Mouse (Mus musculus): ENCODE data around the gene Steap3. TPM values are rescaled to one million over a fixed set of nuclear protein-coding genes. Genes with fewer than 3 reads are reported as not detected.

The Steap3 gene
- polyA plus RNA-seq, 1 experiment from 2014 or later = 14.6 TPM

DNA sequence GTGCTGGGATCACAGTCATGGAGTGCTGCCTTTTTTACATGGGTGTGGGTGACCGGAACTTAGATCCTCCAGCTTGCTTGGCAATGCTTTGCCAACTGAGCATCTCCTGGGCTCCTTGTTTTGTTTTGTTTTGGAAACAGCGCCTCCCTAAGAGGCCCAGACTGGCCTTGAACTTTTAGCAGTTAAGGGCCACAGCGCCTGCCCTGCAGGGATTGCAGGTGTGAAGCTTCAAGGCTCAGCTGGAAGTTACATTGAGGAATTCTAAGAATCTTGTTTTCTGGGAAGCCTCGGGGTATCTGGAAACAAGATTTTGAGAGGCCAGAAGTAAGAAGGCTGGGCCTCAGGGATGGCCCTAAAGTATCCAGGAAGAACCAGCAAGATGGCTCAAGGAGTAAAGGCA lies 6.0 kb downstream of the Steap3 start:
- Histone ChIP-seq H3K27ac (no peak overlapping the region), H3K4me1 (peaks cover 46% of the 10 kb centered on the region), H3K27me3 (ENCODE audit: insufficient read depth, poor library complexity, severe bottlenecking) (peaks cover 13% of the 10 kb centered on the region), H3K4me3 (no peak overlapping the region), H3K36me3 (no peaks in the 10 kb centered on the region), H3K9me3 (no peaks in the 10 kb centered on the region)
- 45% methylated on average over 4 of the region's 4 CpGs for WGBS
- no peak for DNase-seq (ENCODE audit: low spot score)

DNA sequence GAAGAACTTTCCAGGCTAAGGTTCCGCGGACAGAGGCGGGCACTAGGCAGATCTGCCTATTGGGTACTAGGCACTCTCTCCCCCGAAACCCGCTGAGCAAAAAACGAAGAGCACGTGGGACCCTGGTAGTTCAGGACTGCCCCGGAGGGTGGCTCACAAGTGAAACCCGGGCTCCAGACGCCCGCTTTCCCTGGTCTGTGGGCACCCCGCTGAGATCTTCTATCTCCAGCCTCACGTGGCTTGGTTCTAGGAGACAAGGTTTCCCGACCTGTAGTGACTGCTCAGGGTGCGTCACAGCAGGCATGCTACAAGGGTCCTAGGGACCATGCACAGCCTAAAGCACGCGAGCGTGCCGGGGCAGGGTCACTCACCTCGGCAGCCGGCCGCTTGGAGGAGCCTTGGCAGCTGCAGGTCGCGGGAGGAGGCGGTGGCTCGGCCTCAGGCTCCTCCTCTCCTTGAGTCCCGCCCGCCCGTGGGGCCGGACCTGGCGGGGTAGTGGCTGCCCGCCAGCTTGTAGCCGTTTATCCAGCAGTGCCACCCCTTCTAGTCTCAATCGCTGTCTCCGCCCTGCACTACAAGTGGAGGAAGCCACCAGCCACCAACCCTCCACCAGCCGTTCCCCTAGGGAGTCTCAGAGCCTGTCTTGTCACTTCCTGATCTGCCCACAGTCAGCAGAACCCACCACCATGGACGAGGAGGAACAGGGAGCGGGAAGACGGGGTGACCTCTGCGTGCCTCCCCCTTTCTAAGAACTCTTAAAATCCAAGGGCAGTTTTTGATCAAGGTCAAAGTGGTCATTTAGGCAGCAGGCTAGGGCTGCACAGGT lies 7.4 kb downstream of the Steap3 start:
- H3K27me3 ChIP-seq (ENCODE audit: insufficient read depth, poor library complexity, severe bottlenecking) = peaks cover 22% of the 10 kb centered on the region
- WGBS = 1% methylated on average over 40 of the region's 40 CpGs
- H3K27ac ChIP-seq = peak overlapping the region; percentile 85
- no peaks in the 10 kb centered on the region for H3K36me3 ChIP-seq
- no peaks in the 10 kb centered on the region for H3K9me3 ChIP-seq
- peak; percentile 95 for DNase-seq (ENCODE audit: low spot score)
- peak overlapping the region; percentile 70 for H3K4me3 ChIP-seq
- H3K4me1 ChIP-seq = peaks cover 46% of the 10 kb centered on the region

DNA sequence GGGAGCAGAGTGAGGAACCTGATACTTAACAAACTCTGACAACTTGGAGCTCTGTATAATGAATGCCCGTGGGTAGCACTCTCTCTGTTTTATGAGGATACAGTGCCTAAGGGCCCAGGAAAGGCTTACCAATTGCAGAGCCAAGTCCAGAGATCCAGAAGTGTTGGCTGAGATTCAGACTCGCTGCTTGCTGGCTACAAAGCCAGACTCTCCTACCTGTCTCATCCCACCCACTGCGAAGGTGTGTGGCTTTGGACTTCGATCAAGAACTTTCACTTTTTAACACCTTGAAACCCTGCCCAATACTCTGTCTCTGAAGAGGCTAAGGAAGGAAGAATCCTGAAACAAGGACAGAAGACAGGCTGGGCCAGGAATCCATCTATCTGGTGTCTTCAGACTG lies 9.3 kb downstream of the Steap3 start:
- H3K4me3 ChIP-seq = no peak overlapping the region
- H3K4me1 ChIP-seq = peaks cover 61% of the 10 kb centered on the region

DNA sequence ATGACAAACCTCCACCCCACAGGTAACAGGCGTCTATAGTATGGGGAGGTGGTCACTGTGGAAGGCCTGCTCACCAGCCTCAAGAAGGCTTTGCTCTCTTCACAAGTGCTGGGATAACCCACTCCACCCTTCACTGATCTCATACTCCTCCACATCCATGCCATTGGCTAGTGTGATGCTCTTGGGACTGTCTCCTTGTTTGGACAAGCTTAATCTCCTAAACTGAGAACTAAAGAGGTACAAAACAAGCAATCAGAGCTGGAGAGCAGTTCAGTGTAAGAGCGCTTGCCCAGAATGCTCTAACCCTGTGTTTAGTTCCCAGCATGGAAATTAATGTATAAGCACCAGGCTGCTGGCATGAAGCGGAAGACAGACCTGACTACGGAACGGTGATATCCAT lies 11.3 kb downstream of the Steap3 start:
- H3K36me3 ChIP-seq = no peaks in the 10 kb centered on the region
- no peaks in the 10 kb centered on the region for H3K9me3 ChIP-seq
- H3K4me3 ChIP-seq = no peak overlapping the region
- 92% methylated on average over 5 of the region's 5 CpGs for WGBS
- H3K27ac ChIP-seq = no peak overlapping the region
- H3K27me3 ChIP-seq (ENCODE audit: insufficient read depth, poor library complexity, severe bottlenecking) = peaks cover 22% of the 10 kb centered on the region
- no peak for DNase-seq (ENCODE audit: low spot score)
- H3K4me1 ChIP-seq = peaks cover 47% of the 10 kb centered on the region

More for the DNA sequence above, 9.3 kb downstream of the Steap3 start:
- Histone ChIP-seq H3K27me3 (ENCODE audit: insufficient read depth, poor library complexity, severe bottlenecking) (peaks cover 22% of the 10 kb centered on the region), H3K9me3 (no peaks in the 10 kb centered on the region), H3K36me3 (no peaks in the 10 kb centered on the region), H3K27ac (no peak overlapping the region)
- WGBS = 89% methylated on average over 4 of the region's 4 CpGs
- no peak for DNase-seq (ENCODE audit: low spot score)

DNA sequence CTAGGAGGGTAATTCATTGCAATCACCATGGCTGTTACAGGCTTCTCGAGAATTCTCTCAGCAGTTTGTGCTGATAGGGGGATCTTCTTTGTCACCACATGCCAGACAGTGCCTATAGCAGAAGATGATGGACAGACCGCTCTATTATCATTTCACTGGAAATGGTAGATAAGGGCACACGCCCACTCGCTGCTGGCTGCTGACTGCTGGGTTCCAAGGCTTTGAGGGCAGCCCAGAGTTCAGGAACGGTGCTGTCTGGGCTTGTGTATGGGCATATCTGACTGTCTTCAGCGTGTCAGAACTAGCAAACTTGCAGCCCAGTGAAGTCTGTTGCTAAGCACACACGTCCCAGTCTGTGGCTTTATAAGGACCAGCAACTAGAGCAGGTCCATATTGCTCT lies 13.3 kb downstream of the Steap3 start:
- H3K9me3 ChIP-seq = no peaks in the 10 kb centered on the region
- no peak overlapping the region for H3K4me3 ChIP-seq
- H3K36me3 ChIP-seq = no peaks in the 10 kb centered on the region
- DNase-seq (ENCODE audit: low spot score) = peak; percentile 91
- H3K27ac ChIP-seq = peak overlapping the region; percentile 74; the same call in 1 of the 2 replicates
- WGBS = 30% methylated on average over 7 of the region's 7 CpGs
- H3K27me3 ChIP-seq (ENCODE audit: insufficient read depth, poor library complexity, severe bottlenecking) = peaks cover 21% of the 10 kb centered on the region
- peaks cover 32% of the 10 kb centered on the region for H3K4me1 ChIP-seq

DNA sequence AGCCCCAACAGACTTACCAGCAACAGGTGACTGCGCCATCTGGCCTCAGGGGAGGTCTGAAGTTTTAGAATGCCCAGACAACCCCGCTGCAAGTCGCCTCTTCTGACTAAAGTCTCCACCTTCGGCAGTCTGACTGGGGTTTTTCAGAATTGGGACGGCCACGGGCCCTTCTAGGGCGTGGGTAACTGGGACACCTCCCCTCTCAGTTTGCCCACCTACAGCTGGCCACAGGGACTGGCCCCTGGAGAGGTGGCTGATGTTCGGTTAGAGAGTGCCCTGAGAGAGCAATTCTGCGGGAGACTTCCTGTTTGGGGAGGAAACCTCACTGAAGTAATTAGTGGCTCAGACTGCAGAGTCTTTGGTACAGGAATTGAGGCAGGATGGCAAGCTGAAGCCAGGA lies 13.8 kb downstream of the Steap3 start:
- Histone ChIP-seq H3K27me3 (ENCODE audit: insufficient read depth, poor library complexity, severe bottlenecking) (peaks cover 16% of the 10 kb centered on the region), H3K36me3 (no peaks in the 10 kb centered on the region), H3K27ac (peak overlapping the region; percentile 74), H3K4me1 (peaks cover 27% of the 10 kb centered on the region), H3K9me3 (no peaks in the 10 kb centered on the region), H3K4me3 (peak overlapping the region; percentile 15; the same call in 1 of the 2 replicates)
- 44% methylated on average over 9 of the region's 9 CpGs for WGBS
- no peak for DNase-seq (ENCODE audit: low spot score)

DNA sequence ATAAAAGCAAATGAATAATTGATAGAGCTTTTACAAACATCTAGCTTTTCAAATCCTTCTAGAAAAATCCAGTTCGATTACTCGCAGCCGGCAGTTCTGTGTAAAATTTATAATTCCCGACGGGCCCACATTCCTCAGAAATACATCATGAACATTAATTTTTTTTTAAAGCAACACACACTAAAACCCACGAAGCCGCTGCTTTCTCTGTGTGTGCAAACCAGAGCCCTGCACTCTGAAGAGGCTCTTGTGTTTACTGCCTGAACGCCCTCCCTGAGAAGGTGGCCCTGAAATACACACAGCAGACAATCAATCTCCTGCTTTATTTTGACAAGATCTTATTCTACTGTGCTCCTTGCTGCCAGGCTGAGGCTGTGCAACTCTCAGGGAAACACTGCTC lies 14.3 kb downstream of the Steap3 start:
- no peaks in the 10 kb centered on the region for H3K9me3 ChIP-seq
- peaks cover 11% of the 10 kb centered on the region; the same call in 1 of the 2 replicates for H3K27me3 ChIP-seq (ENCODE audit: insufficient read depth, poor library complexity, severe bottlenecking)
- H3K4me3 ChIP-seq = no peak overlapping the region
- no peak for DNase-seq (ENCODE audit: low spot score)
- no peaks in the 10 kb centered on the region for H3K36me3 ChIP-seq
- WGBS = 76% methylated on average over 8 of the region's 8 CpGs
- peaks cover 23% of the 10 kb centered on the region for H3K4me1 ChIP-seq
- H3K27ac ChIP-seq = peak overlapping the region; percentile 74

DNA sequence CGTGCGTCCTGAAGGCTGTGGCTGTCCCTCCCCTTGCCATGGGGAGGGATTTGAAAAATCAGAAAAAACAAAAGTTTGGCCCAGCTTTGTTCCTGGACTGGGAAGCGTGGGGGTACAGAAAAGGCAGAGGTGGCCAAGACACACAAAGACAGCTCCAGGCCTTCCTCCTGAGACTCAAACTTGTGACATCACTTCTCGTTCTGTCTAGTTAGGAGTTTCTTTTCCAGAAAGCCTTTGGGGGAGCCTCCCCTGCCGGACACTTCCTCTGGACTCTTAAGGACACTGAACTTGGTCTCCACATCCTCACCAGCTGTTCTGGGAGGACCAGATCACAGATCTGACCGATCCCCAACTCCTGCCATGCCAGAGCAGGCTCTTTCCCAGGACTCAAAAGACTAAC lies 18.8 kb downstream of the Steap3 start:
- WGBS = 83% methylated on average over 6 of the region's 6 CpGs
- Histone ChIP-seq H3K4me1 (peaks cover 5% of the 10 kb centered on the region), H3K4me3 (no peak overlapping the region), H3K9me3 (no peaks in the 10 kb centered on the region), H3K27me3 (ENCODE audit: insufficient read depth, poor library complexity, severe bottlenecking) (no peaks in the 10 kb centered on the region), H3K27ac (no peak overlapping the region), H3K36me3 (peaks cover 6% of the 10 kb centered on the region; the same call in 1 of the 2 replicates)
- no peak for DNase-seq (ENCODE audit: low spot score)

DNA sequence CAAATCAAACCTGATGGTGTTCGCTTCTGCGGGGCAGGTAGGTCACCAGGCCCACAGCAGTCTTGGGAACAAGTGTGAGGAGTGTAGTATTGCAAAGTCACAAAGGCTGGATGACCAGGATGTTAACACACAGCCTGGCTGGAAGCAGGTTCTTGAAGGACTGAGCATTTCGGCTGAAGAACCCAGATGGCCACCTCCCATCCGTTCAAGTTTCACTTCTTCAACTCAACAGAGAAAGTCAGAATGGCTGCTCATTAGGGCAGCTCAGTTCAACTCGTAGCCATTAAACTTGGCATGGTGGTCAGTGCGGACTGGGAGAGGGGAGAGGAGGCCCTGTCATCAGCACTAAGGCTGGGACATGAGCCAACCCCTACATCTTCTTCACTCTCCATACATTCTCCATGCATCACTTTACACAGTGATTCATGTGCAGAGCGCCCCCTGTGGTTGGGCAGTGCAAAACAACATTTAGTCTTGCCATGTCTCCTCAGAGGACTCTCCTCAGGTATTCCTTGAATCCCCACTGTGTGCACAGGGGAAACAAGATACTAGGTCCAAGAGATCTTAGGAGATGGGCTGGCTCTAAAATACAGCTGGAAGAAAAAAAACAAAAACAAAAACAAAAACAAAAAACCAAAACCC lies 19.9 kb downstream of the Steap3 start:
- Histone ChIP-seq H3K27ac (no peak overlapping the region), H3K36me3 (peaks cover 6% of the 10 kb centered on the region; the same call in 1 of the 2 replicates), H3K27me3 (ENCODE audit: insufficient read depth, poor library complexity, severe bottlenecking) (no peaks in the 10 kb centered on the region), H3K9me3 (no peaks in the 10 kb centered on the region), H3K4me1 (peaks cover 6% of the 10 kb centered on the region; the same call in 1 of the 2 replicates), H3K4me3 (no peak overlapping the region)
- DNase-seq (ENCODE audit: low spot score) = no peak
- WGBS = 88% methylated on average over 7 of the region's 7 CpGs

DNA sequence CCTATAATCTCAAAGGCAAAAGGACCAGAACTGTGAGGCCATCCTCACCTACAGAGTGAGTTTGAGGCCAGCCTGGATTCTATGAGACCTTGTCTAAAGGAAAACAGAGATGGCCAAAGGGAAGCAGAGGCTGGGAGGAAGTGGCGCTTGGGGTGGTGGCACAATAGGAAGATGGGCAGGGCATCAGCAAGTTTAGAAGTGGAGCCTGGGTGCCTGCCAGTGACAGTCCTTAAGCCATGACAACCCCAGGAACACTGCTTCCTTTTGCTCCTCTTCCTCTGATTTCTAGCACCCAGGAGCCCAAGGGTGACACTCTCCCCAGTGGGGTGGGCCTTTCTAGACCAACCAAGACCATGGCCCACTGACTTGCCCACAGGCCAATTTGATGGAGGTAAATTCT lies 21.3 kb downstream of the Steap3 start:
- Histone ChIP-seq H3K27ac (no peak overlapping the region), H3K36me3 (peaks cover 6% of the 10 kb centered on the region; the same call in 1 of the 2 replicates), H3K27me3 (ENCODE audit: insufficient read depth, poor library complexity, severe bottlenecking) (no peaks in the 10 kb centered on the region), H3K4me3 (no peak overlapping the region), H3K4me1 (peaks cover 11% of the 10 kb centered on the region), H3K9me3 (no peaks in the 10 kb centered on the region)
- 100% methylated on average over 1 of the region's 1 CpGs for WGBS
- no peak for DNase-seq (ENCODE audit: low spot score)

DNA sequence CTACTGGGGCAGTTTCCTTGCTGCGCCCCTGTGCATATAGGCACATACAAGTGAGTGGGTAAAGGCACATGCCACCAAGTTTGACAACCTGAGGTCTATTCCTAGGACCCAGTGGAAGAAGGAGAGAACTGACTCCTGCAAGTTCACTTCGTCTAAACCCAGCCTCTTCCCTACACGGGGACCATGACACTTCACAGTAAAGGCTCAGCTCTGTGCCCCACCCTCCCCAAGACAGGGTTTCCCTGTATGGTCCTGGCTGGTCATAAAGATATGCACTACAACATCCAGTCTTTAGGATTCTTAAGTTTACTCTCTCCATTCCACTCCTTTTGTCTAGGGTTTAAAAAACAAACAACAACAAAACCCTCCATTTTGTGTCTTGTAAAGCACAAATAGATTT lies 21.9 kb downstream of the Steap3 start:
- DNase-seq (ENCODE audit: low spot score) = no peak
- H3K27ac ChIP-seq = no peak overlapping the region
- H3K9me3 ChIP-seq = no peaks in the 10 kb centered on the region
- no peaks in the 10 kb centered on the region for H3K27me3 ChIP-seq (ENCODE audit: insufficient read depth, poor library complexity, severe bottlenecking)
- H3K4me3 ChIP-seq = no peak overlapping the region
- 81% methylated on average over 3 of the region's 3 CpGs for WGBS
- peaks cover 6% of the 10 kb centered on the region; the same call in 1 of the 2 replicates for H3K36me3 ChIP-seq
- peaks cover 17% of the 10 kb centered on the region for H3K4me1 ChIP-seq

DNA sequence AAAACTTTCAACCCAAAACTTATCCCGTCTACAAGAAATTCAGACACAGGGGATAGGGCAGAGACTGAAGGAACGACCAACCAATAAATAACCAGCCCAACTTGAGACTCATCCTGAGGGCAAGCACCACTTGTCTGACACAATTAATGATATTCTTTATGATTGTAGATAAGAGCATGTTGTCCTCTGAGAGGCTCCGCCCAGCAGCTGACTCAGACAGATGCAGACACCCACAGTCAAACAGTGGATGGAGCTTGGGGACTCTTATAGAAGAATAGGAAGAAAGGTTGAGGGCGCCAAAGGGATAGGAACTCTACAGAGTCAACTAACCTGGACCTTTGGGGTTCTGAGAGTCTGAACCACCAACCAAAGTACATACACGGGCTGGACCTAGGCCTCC lies 22.7 kb downstream of the Steap3 start:
- peaks cover 24% of the 10 kb centered on the region for H3K4me1 ChIP-seq
- WGBS = 80% methylated on average over 5 of the region's 5 CpGs
- peaks cover 6% of the 10 kb centered on the region; the same call in 1 of the 2 replicates for H3K36me3 ChIP-seq
- no peak overlapping the region for H3K4me3 ChIP-seq
- H3K27ac ChIP-seq = no peak overlapping the region
- H3K27me3 ChIP-seq (ENCODE audit: insufficient read depth, poor library complexity, severe bottlenecking) = no peaks in the 10 kb centered on the region
- no peaks in the 10 kb centered on the region for H3K9me3 ChIP-seq
- DNase-seq (ENCODE audit: low spot score) = no peak

DNA sequence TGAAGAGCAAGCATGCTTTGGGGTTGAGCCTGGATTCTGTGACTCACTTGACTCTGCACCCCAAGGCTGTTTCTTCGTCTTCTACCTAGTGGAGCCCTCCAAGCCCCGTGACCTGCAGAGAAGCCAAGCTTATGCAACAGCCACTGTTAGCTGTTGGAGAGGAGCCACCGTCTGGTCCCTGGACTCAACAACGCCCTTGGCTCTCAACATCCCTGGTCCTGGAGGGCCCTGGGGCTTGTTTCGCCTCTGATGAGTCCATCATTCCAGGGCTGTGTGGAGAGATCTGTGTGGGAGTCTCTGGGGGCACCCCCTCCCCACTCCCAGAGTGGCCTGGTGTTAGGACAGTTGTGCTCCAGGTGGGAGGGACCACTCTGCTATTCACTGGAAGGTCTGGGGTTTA lies 24.3 kb downstream of the Steap3 start:
- H3K9me3 ChIP-seq = no peaks in the 10 kb centered on the region
- 0 out of 2 replicates have a peak overlapping the region, but pooled peaks have one; percentile 23 for H3K27ac ChIP-seq
- no peaks in the 10 kb centered on the region for H3K27me3 ChIP-seq (ENCODE audit: insufficient read depth, poor library complexity, severe bottlenecking)
- H3K4me1 ChIP-seq = peaks cover 34% of the 10 kb centered on the region
- no peak overlapping the region for H3K4me3 ChIP-seq
- 67% methylated on average over 5 of the region's 5 CpGs for WGBS
- DNase-seq (ENCODE audit: low spot score) = no peak
- H3K36me3 ChIP-seq = peaks cover 6% of the 10 kb centered on the region; the same call in 1 of the 2 replicates

Data from heart, embryonic 10.5 days (tissue).